Mouse (Mus musculus): ENCODE measurements around the gene Ndufa11. TPM values are rescaled to one million over a fixed set of nuclear protein-coding genes. Genes with fewer than 3 reads are reported as not detected.
A peak's percentile ranks its signal among the peaks of the same experiment; 100 is the strongest.

Ndufa11 gene
- total RNA-seq, 2 experiments from 2014 or later, result 218 to 234 TPM

DNA sequence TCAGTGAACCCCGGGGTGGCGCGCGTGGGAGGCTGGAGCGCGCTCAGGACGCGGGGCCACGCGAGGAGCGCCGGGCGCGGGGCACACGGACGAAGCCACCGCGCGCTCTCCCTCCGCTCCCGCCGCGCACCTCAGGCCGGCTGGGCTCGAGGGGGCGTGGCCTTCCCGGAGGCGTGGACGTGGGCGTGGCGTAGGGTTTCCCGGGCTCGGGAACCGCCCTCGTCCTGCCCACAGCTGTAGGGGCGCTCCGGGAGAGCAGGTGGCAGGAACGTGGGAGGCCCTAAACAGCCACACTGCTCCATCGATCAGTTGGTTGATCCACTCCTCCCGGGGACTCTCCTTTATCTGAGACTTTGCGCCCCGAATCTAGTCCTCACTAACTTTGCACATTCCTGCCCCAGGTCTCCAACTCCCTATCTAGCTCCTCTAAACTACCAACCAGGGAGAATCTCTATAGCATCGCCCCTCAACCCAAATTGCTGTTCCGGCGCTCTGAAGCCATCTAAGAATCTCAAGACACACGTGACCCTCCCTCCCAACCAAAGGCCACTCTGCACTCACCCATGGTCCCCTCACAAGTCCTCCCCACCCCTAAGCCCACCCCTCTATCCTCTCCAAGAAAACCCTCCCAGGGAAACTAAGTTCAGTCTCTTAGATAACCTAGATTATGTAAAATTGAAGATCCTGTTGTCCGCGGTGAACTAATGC lies 40.0 kb downstream of the Ndufa11 start, which contains the start of gene Nrtn:
TSS of gene Nrtn (minus strand) at position 115 of the 708 bp plus-strand sequence.
- DNase-seq (ENCODE audit: low spot score in 2 of 2), result peak; percentile 66 to 68

DNA sequence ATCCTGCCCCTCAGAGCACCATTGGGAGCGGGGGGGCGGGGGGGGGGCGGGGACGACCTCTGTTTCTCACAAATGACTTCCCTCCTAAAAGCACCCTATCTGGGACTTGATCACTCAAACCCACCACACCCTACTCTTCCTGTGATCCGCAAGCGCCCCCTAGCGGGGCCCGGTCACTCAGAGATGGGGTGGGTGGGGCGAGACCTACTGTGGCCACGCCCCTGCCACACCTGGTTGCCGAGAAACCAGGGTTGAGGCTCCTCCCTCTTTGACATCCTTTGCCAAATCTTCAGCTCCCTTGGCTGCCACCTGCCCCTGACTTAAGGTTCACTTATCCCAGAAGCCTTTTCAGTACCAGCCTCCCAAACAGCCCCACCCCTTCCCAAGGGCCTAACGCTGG lies 40.6 kb downstream of the Ndufa11 start:
- peak; percentile 56 to 60 for DNase-seq (ENCODE audit: low spot score in 2 of 2)

GRCm38 (mm10) chr17:56759261-56759660 lies 41.7 kb downstream of the Ndufa11 start:
- no peak for DNase-seq (ENCODE audit: low spot score in 2 of 2)

DNA sequence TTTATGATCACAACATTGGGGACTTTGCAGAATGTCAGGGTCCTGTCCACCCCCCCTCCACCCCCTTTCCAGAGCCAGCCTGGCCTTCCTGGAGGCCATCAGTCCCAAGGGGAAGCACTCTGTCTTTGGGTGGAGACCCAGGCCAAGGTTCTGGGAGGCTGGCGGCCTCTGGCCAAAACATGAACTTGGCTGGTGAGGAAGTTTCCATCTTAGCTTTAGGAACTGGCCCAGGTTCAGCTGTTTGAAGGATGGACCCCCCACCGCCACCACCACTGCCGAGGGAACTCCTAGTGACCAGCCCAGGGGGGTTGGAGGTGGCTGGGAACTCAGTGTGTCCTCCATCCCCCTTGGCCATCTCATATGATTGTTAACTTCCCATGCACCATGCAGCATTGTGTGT lies 43.5 kb downstream of the Ndufa11 start:
- DNase-seq (ENCODE audit: low spot score in 2 of 2), result no peak

DNA sequence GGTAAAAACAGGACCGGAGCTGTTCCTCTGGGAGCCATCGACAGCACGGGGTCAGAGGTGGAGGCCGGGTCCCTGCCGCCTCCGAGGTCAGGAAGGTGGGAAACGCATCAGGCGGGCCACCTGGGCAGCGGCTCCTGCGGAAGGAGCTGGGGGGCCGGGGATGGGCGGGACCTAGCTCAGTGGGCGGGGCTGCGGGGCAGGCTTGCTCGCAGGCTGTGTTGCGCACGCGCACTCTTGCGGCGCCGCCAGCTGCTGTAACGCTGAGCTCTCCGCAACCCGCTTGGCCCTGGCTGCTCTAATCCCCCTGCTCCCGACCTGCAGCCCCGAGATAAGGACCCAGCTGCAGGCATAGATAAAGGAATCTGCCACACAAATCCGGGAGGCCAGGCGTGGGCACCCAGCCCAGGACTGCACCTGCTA lies 44.4 kb downstream of the Ndufa11 start:
- peak; percentile 82 to 91 for DNase-seq (ENCODE audit: low spot score in 2 of 2)

DNA sequence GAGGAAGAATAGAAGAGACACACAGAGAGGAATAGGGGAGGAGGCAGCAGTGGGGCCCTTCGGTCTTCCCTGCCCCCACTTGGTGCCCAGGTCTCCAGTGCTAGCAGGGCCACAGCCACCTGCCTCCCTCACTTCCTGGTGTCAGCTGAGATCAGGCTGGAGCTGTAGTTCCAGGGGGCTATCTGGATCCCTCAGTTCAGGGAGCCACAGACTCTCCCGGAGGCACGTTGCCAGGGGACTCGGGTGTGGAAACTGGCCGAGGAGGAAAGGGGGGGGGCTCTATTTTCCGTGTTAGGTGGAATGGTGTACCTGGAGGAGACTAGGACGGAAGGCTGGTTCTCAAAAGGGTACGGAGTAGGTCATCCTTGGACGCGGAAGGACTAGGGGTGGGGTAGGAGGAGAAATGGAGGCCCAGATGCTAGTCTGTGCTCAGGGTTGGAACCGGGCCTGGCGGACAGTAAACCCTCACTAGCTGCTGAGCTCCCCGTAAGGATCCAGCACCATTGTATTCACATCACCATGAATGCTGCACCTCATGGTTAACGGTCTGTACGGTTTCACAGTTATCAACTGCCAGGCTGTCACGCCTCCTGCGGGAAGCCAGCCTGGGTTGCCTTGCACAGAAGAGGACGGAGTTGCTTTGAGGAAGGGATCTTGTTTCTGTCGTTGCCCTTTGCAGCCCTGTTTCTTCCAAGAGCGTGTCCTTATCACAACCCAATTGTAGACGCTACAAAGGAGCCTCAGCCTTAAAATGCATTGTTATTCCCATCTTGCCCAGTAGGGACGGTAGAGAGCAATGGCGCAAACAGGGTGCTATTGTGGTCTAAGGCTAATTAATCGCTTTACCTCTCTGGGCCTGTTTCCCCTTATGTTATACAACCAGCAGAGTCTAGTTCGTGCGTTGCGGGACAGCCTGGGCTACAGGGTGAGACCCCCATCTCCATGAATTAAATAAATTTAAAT lies 45.5 kb downstream of the Ndufa11 start:
- peak; percentile 48 to 53 for DNase-seq (ENCODE audit: low spot score in 2 of 2)

DNA sequence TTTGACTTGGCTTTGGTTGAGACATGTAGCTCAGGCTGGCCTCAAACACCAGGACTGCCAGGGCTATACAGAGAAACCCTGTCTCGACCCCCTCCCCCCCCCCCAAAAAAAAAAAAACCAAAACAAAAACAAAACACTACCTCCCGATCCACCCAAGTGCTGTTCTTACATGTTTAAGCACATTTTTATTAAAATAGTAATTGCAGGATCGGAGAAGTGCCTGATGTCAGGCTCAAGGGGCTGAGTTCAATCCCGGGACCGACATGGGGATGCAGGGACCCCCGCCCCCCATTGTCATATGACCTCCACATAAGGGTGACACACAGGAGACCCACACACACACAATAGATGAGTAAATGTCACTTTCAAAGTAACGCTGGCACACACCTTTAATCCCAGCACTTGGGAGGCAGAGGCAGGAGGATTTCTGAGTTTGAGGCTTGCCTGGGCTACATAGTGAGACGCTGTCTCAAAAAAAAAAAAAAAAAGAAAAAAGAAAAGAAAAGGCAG lies 46.2 kb downstream of the Ndufa11 start:
- no peak for DNase-seq (ENCODE audit: low spot score in 2 of 2)

GRCm38 (mm10) chr17:56764474-56765354 lies 47.1 kb downstream of the Ndufa11 start, which contains the start of gene Dus3l:
TSS of gene Dus3l (plus strand) at chr17:56764757.
- DNase-seq (ENCODE audit: low spot score in 2 of 2), result peak; percentile 74 to 89

DNA sequence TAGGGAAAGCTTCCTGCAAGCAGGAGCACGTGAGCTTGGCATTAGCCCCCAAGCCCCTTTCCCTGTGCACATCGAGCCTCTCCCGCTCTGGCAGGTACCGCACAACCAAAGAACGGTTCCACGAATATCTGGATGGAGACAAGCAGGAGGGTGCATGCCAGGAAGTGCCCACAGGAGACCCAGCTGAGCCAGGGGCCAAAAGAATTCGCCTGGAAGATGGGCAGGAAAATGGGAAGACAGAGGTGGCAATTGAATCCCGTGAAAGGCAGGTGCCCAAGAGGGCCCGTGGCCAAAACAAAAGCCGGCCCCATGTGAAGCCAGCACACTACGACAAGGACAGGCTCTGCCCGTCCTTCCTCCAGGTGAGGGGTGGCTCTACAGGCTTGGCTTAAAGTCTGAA lies 47.9 kb downstream of the Ndufa11 start:
- no peak for DNase-seq (ENCODE audit: low spot score in 2 of 2)

DNA sequence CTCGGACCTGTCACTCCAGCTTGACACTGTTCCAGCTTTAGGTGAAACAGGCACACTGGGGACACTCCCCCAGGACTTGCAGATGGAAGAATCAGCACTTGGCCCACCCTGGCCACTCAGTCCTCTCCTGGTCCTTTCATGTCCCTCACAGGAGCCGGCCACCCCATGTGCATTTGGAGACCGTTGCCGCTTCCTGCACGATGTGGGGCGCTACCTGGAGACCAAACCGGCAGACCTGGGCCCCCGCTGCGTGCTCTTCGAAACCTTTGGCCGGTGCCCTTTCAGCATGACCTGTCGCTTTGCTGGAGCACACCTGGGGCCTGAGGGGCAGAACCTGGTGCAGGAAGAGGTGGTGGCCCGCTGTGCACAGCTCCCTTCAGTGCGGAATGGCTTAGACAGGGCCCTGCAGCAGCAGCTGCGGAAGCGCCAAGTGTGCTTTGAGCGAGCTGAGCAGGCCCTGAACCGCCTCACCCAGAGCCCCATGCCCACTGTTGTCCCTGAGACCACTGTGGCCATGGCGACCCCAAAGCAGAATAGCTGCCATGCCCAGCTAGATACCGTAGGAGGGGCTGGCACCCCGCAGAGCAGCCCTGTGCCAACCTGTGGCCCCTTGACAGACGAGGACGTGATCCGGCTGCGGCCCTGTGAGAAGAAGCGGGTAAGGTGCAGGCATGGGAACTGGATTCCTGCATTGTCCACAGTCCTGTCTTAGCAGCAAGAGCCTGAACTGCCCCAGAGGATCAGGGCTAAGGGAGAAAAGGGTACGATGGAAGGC lies 49.3 kb downstream of the Ndufa11 start:
- DNase-seq (ENCODE audit: low spot score in 2 of 2), result no peak

- DNase-seq (ENCODE audit: low spot score in 2 of 2), result no peak
Measured at GRCm38 (mm10) chr17:56767531-56768135, 50.1 kb downstream of the Ndufa11 start.

DNA sequence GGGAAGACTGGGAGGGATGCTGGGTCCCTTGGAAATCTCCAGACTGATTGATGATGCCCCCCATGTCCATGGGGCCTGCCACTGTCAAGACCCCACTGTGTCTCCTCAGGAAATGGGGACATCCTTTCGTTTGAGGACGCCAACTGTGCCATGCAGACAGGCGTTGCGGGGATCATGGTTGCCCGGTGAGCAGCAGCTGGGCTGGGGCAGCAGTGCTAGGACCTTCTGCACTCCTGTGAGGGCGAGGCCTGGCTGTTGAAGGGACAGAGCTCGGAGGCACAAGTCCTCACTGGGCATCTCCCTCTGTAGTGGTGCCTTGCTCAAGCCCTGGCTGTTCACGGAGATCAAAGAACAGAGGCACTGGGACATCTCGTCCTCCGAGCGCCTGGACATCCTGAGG lies 51.4 kb downstream of the Ndufa11 start:
- DNase-seq (ENCODE audit: low spot score in 2 of 2), result no peak

DNA sequence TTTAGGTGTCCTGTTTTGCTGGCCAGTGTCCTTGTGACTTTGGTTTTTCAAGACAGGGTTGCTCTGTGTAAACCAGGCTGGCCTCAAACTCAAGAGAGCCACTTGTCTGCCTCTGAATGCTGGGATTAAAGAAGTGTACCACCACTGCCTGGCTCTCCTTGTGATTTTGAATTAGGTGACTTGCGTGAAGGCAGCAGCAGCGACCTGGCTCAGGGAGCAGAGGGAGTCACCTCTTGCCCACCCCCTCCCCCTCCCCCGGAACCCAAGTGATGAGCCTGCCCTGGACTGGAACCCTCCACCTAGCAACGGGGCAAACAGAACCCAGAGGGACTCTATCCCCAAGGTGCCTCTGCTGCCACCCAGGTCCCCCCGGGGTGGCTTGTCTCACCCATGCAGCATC lies 52.4 kb downstream of the Ndufa11 start, which contains the start of gene Prr22:
TSS of gene Prr22 (plus strand) at position 301 of the 400 bp plus-strand sequence.
- DNase-seq (ENCODE audit: low spot score in 2 of 2), result no peak

Other genes with a start within 250 kb of the Ndufa11 start
- 100 to 1,000 TPM; 588 to 594 TPM for gene Ptprs, start 241.3 kb upstream of the Ndufa11 start, total RNA-seq (2021)
- gene Znrf4, start 205.3 kb upstream of the Ndufa11 start, total RNA-seq (2021), result not detected
- gene Gm20219, start 163.4 kb upstream of the Ndufa11 start, total RNA-seq (2021), result 1 to 10 TPM; 2.7 to 3.2 TPM
- 100 to 1,000 TPM; 104 to 120 TPM for gene Safb2, start 133.2 kb upstream of the Ndufa11 start, total RNA-seq (2021)
- gene Safb, start 132.9 kb upstream of the Ndufa11 start, total RNA-seq (2021), result 100 to 1,000 TPM; 158 to 159 TPM
- 100 to 1,000 TPM; 139 to 143 TPM for gene 2410015M20Rik, start 108.0 kb upstream of the Ndufa11 start, total RNA-seq (2021)
- gene Rpl36, start 104.4 kb upstream of the Ndufa11 start, total RNA-seq (2021), result 100 to 1,000 TPM; 405 to 414 TPM
- 10 to 100 TPM; 57.1 to 60.6 TPM for gene Lonp1, start 90.9 kb upstream of the Ndufa11 start, total RNA-seq (2021)
- under 1 TPM; 0.84 TPM for gene Catsperd, start 89.6 kb upstream of the Ndufa11 start, total RNA-seq (2021)
- 10 to 100 TPM; 89.7 to 91.2 TPM for gene Ranbp3, start 44.5 kb upstream of the Ndufa11 start, total RNA-seq (2021)
- gene Vmac, start 255 bp downstream of the Ndufa11 start, total RNA-seq (2021), result 10 to 100 TPM in 1 of 2 experiments, 1 to 10 TPM in 1; 9.6 to 13.5 TPM
- gene Nrtn, start 39.8 kb downstream of the Ndufa11 start, total RNA-seq (2021), result 1 to 10 TPM; 3.4 to 4.7 TPM
- 10 to 100 TPM; 61.8 to 63.0 TPM for gene Dus3l, start 47.0 kb downstream of the Ndufa11 start, total RNA-seq (2021)
- 1 to 10 TPM in 1 of 2 experiments, under 1 TPM in 1; 0.88 to 1.1 TPM for gene Prr22, start 52.5 kb downstream of the Ndufa11 start, total RNA-seq (2021)
- 1 to 10 TPM; 2.6 to 2.7 TPM for gene Rfx2, start 113.2 kb downstream of the Ndufa11 start, total RNA-seq (2021)
- gene Acsbg2, start 156.7 kb downstream of the Ndufa11 start, total RNA-seq (2021), result not detected
- gene 1700061G19Rik, start 157.7 kb downstream of the Ndufa11 start, total RNA-seq (2021), result under 1 TPM; 0.14 to 0.40 TPM
- gene Mllt1, start 217.6 kb downstream of the Ndufa11 start, total RNA-seq (2021), result 10 to 100 TPM; 86.7 to 95.8 TPM